Mouse (Mus musculus): ENCODE measurements around the gene Vpreb1.

Vpreb1 gene

GRCm38 (mm10) chr16:16855541-16855940, 15.1 kb downstream of the Vpreb1 start:
- DNase-seq = no peak

- DNase-seq = peak; percentile 25 to 73
Observed at GRCm38 (mm10) chr16:16854836-16855235, 15.8 kb downstream of the Vpreb1 start.

GRCm38 (mm10) chr16:16852411-16852810, 18.2 kb downstream of the Vpreb1 start:
- DNase-seq = no peak

GRCm38 (mm10) chr16:16849196-16849595, 21.4 kb downstream of the Vpreb1 start:
- no peak for DNase-seq

- no peak for DNase-seq
Observed at GRCm38 (mm10) chr16:16829671-16830070, 41.0 kb downstream of the Vpreb1 start.

- DNase-seq = peak; percentile 33 to 49
Observed at GRCm38 (mm10) chr16:16828757-16829615, 41.7 kb downstream of the Vpreb1 start, which contains the start of gene Spag6l. Gene Spag6l (minus strand): TSS chr16:16829456.

GRCm38 (mm10) chr16:16826223-16826622, 44.4 kb downstream of the Vpreb1 start:
- DNase-seq = no peak

GRCm38 (mm10) chr16:16825476-16825875, 45.2 kb downstream of the Vpreb1 start:
- no peak for DNase-seq
